Mouse (Mus musculus): ENCODE data around the gene Vmn2r28. TPM values are rescaled to one million over a fixed set of nuclear protein-coding genes. Genes with fewer than 3 reads are reported as not detected.
"Not testable (repeated sequence)": the region's sequence is repeated elsewhere in the genome, so short reads cannot be mapped to it uniquely, and the experiment has no call there.

Gene Vmn2r28
- not detected in 2 replicates for polyA plus RNA-seq (2015; fragmentation: Nextera tagmentation; extraction: Ambion mirVana)

DNA sequence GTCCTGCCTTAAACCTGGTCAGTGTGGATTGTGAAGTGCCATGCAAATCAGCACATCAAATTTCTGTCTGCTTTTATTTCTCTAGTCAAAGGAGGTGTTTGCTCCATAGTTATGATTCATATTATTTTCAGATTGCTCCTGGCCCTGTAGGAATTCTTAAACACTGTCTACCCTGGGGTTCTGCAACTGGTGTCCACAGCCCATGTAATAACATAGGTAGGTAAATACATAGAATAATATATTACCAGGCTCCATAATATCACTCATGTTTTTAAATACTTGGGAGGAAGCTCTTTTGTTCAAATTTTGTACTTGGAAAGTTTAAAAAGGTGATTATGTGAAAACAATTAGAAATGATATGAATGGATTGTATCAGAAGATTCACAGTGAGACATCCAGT is at the start of gene Vmn2r28:
Vmn2r28 (minus strand) TSS at position 101 of the 400 bp plus-strand sequence.
- not testable (repeated sequence) for H3K27ac ChIP-seq; ATAC-seq (replicated peaks); H3K9ac ChIP-seq; H3K27me3 ChIP-seq (replicated peaks); H3K4me2 ChIP-seq; H3K9me3 ChIP-seq; H3K36me3 ChIP-seq (replicated peaks); H3K4me1 ChIP-seq; H3K4me3 ChIP-seq

GRCm38 (mm10) chr7:5540770-5541436 is 47.1 kb upstream of the Vmn2r28 start:
- H3K27me3 ChIP-seq (replicated peaks); H3K9ac ChIP-seq; H3K4me3 ChIP-seq; H3K27ac ChIP-seq; H3K4me2 ChIP-seq; ATAC-seq (replicated peaks); H3K36me3 ChIP-seq (replicated peaks); H3K4me1 ChIP-seq: not testable (repeated sequence)
- peaks cover 13% of the 10 kb centered on the region for H3K9me3 ChIP-seq
- 43% methylated on average over 3 of the region's 3 CpGs for WGBS

DNA sequence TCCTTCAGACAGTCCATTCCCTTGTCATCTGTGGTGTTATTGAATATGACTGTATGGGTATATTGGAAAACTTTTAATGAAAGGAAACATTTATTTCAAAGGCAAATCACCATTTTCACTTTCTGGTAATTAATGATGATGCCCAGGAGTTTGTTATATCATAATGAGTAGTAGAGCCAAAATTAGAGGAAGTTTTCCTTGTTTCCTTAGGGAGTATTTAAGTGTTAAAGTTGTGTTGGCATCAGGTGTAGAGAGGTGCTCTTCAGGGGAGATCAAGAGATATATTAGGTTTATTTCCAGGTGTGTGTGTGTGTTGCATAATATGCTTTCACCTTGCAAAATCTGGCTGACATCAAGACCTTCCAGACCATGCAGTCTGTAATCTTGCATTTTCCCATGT is 37.1 kb downstream of the Vmn2r28 start, which contains the start of gene Vmn1r59:
Vmn1r59 (minus strand) TSS at position 101 of the 400 bp plus-strand sequence.
- H3K4me1 ChIP-seq, result no peaks in the 10 kb centered on the region
- H3K27ac ChIP-seq, result no peak within 1 kb of the TSS
- no peak for ATAC-seq (replicated peaks)
- no peak within 1 kb of the TSS for H3K9ac ChIP-seq
- peaks cover 17% of the 10 kb centered on the region for H3K9me3 ChIP-seq
- no peaks in the 10 kb centered on the region for H3K27me3 ChIP-seq (replicated peaks)
- no peaks in the 10 kb centered on the region for H3K36me3 ChIP-seq (replicated peaks)
- no peak within 1 kb of the TSS for H3K4me2 ChIP-seq
- no peak within 1 kb of the TSS for H3K4me3 ChIP-seq

DNA sequence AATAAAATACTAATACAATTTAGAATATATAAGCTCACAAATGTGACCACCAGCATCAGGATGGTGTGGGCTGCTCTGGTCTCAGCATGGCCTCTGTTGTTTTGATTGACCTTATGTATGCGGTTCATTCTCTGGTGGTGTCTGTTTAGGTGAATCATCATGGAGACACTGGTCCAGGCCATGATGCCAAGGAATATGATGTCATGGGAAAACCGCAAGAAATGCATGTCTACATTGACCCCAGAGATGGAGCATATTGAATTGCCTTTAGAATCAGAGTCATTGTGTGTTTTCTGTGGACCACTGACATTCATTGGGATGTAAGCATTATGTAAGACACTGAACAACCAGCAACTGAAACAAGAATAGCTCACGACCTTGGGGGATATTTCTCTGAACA is 39.7 kb downstream of the Vmn2r28 start:
- not testable (repeated sequence) for H3K9ac ChIP-seq; H3K27me3 ChIP-seq (replicated peaks); H3K4me2 ChIP-seq; H3K27ac ChIP-seq; ATAC-seq (replicated peaks); H3K36me3 ChIP-seq (replicated peaks); H3K4me3 ChIP-seq; H3K4me1 ChIP-seq
- peaks cover 12% of the 10 kb centered on the region for H3K9me3 ChIP-seq
- 76% methylated on average over 3 of the region's 3 CpGs for WGBS

DNA sequence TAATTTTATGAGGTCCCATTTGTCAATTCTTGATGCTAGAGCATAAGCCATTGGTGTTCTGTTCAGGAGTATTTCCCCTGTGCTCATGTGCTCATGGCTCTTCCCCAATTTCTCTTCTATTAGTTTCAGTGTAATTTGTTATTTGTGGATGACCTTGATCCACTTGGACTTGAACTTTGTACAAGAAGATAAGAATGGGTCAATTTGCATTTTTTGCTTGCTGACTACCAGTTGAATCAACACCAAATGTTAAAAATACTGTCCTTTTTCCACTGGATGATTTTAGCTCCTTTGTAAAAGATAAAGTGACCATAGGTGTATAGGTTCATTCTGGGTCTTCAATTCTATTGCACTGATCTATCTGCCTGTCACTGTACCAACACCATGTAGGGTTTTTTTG is 45.1 kb downstream of the Vmn2r28 start:
- no peak overlapping the region for H3K4me3 ChIP-seq
- no peaks in the 10 kb centered on the region for H3K4me1 ChIP-seq
- no peak for ATAC-seq (replicated peaks)
- H3K9ac ChIP-seq, result no peak overlapping the region
- no peaks in the 10 kb centered on the region for H3K27me3 ChIP-seq (replicated peaks)
- no peak overlapping the region for H3K27ac ChIP-seq
- no peaks in the 10 kb centered on the region for H3K36me3 ChIP-seq (replicated peaks)
- no peaks in the 10 kb centered on the region for H3K9me3 ChIP-seq
- H3K4me2 ChIP-seq, result no peak overlapping the region

Other genes with a start within 250 kb of the Vmn2r28 start
- not detected in 2 replicates for gene Gm5065, start 143.4 kb downstream of the Vmn2r28 start, polyA plus RNA-seq (2015; fragmentation: Nextera tagmentation; extraction: Ambion mirVana)
- not detected in 2 replicates for gene Nlrp2, start 142.9 kb downstream of the Vmn2r28 start, polyA plus RNA-seq (2015; fragmentation: Nextera tagmentation; extraction: Ambion mirVana)
- gene Vmn1r58, start 80.6 kb downstream of the Vmn2r28 start, polyA plus RNA-seq (2015; fragmentation: Nextera tagmentation; extraction: Ambion mirVana), result not detected in 2 replicates
- gene Vmn1r59, start 37.2 kb downstream of the Vmn2r28 start, polyA plus RNA-seq (2015; fragmentation: Nextera tagmentation; extraction: Ambion mirVana), result not detected in 2 replicates
- gene Vmn1r60, start 53.4 kb upstream of the Vmn2r28 start, polyA plus RNA-seq (2015; fragmentation: Nextera tagmentation; extraction: Ambion mirVana), result not detected in 2 replicates
- not detected in 2 replicates for gene Vmn1r61, start 119.3 kb upstream of the Vmn2r28 start, polyA plus RNA-seq (2015; fragmentation: Nextera tagmentation; extraction: Ambion mirVana)
- gene Vmn1r62, start 179.7 kb upstream of the Vmn2r28 start, polyA plus RNA-seq (2015; fragmentation: Nextera tagmentation; extraction: Ambion mirVana), result not detected in 2 replicates